Mouse (Mus musculus): ENCODE data around the gene Mchr1. TPM values are rescaled to one million over a fixed set of nuclear protein-coding genes. Genes with fewer than 3 reads are reported as not detected.
"Not testable (repeated sequence)": the region's sequence is repeated elsewhere in the genome, so short reads cannot be mapped to it uniquely, and the experiment has no call there.

Gene Mchr1
- total and polyA plus RNA-seq, 2 experiments from 2014 or later = 7.0 to 11.1 TPM

- ATAC-seq = no peak
- Histone ChIP-seq H3K9ac (replicated peaks; ENCODE audit: low read length) (no peak overlapping the region), H3K4me1 (ENCODE audit: insufficient read depth, low read length) (no peaks in the 10 kb centered on the region), H3K4me3 (ENCODE audit: low read length) (no peak overlapping the region), H3K27me3 (ENCODE audit: insufficient read depth, low read length) (no peaks in the 10 kb centered on the region), H3K9me3 (ENCODE audit: low read length) (no peaks in the 10 kb centered on the region), H3K27ac (no peak overlapping the region), H3K4me2 (ENCODE audit: low read depth, low read length) (no peak overlapping the region), H3K36me3 (ENCODE audit: insufficient read depth, low read length) (no peaks in the 10 kb centered on the region)
- no peak for TF ChIP-seq CTCF (IDR thresholded peaks at IDR 0.05; ENCODE audit: low read depth)
- WGBS = 73% methylated on average over 5 of the region's 5 CpGs
- peak; percentile 42 for DNase-seq (ENCODE audit: low spot score)
Measured at GRCm38 (mm10) chr15:81210496-81210895, 24.8 kb upstream of the Mchr1 start.

DNA sequence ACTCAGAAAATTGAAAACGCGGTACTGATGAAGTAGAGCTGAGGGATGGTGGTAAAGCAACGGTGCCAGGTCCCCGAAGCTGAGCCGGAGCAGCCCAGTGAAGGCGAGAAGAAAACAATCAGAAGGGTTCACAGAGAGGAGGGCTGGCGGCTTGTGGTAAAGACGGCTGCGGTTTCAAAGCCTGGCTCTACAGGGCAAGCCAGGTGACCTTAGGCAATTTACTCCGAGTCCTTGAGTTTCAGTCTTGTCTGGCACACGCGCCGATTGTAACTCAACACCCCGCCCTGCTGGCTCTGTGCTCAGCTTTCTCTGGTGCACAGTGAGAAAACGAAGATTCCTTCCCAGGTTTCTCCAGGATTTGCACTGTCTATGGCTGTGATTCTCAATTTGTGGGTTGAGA, 22.3 kb upstream of the Mchr1 start:
- Histone ChIP-seq H3K9me3 (ENCODE audit: low read length) (no peaks in the 10 kb centered on the region), H3K36me3 (ENCODE audit: insufficient read depth, low read length) (no peaks in the 10 kb centered on the region), H3K27ac (no peak overlapping the region), H3K4me3 (ENCODE audit: low read length) (no peak overlapping the region), H3K9ac (replicated peaks; ENCODE audit: low read length) (no peak overlapping the region), H3K4me2 (ENCODE audit: low read depth, low read length) (no peak overlapping the region), H3K4me1 (ENCODE audit: insufficient read depth, low read length) (no peaks in the 10 kb centered on the region), H3K27me3 (ENCODE audit: insufficient read depth, low read length) (no peaks in the 10 kb centered on the region)
- WGBS = 77% methylated on average over 15 of the region's 15 CpGs
- no peak for TF ChIP-seq CTCF (IDR thresholded peaks at IDR 0.05; ENCODE audit: low read depth)
- DNase-seq (ENCODE audit: low spot score) (no peak), ATAC-seq (no peak)

- H3K4me2 ChIP-seq (ENCODE audit: low read depth, low read length) = no peak overlapping the region
- no peaks in the 10 kb centered on the region for H3K27me3 ChIP-seq (ENCODE audit: insufficient read depth, low read length)
- WGBS = 79% methylated on average over 19 of the region's 19 CpGs
- H3K4me1 ChIP-seq (ENCODE audit: insufficient read depth, low read length) = no peaks in the 10 kb centered on the region
- TF ChIP-seq CTCF (IDR thresholded peaks at IDR 0.05; ENCODE audit: low read depth) = no peak
- H3K36me3 ChIP-seq (ENCODE audit: insufficient read depth, low read length) = no peaks in the 10 kb centered on the region
- ATAC-seq (no peak), DNase-seq (ENCODE audit: low spot score) (no peak)
- no peak overlapping the region for H3K4me3 ChIP-seq (ENCODE audit: low read length)
- H3K27ac ChIP-seq = no peak overlapping the region
- no peaks in the 10 kb centered on the region for H3K9me3 ChIP-seq (ENCODE audit: low read length)
- no peak overlapping the region for H3K9ac ChIP-seq (replicated peaks; ENCODE audit: low read length)
Measured at GRCm38 (mm10) chr15:81216906-81217653, 18.2 kb upstream of the Mchr1 start.

- Histone ChIP-seq H3K27me3 (ENCODE audit: insufficient read depth, low read length) (no peaks in the 10 kb centered on the region), H3K36me3 (ENCODE audit: insufficient read depth, low read length) (no peaks in the 10 kb centered on the region), H3K9ac (replicated peaks; ENCODE audit: low read length) (no peak overlapping the region), H3K4me1 (ENCODE audit: insufficient read depth, low read length) (no peaks in the 10 kb centered on the region), H3K4me2 (ENCODE audit: low read depth, low read length) (no peak overlapping the region), H3K27ac (no peak overlapping the region), H3K9me3 (ENCODE audit: low read length) (no peaks in the 10 kb centered on the region), H3K4me3 (ENCODE audit: low read length) (no peak overlapping the region)
- 81% methylated on average over 6 of the region's 6 CpGs for WGBS
- no peak for TF ChIP-seq CTCF (IDR thresholded peaks at IDR 0.05; ENCODE audit: low read depth)
- DNase-seq (ENCODE audit: low spot score) = no peak
- no peak for ATAC-seq
Measured at GRCm38 (mm10) chr15:81219054-81219453, 16.2 kb upstream of the Mchr1 start.

DNA sequence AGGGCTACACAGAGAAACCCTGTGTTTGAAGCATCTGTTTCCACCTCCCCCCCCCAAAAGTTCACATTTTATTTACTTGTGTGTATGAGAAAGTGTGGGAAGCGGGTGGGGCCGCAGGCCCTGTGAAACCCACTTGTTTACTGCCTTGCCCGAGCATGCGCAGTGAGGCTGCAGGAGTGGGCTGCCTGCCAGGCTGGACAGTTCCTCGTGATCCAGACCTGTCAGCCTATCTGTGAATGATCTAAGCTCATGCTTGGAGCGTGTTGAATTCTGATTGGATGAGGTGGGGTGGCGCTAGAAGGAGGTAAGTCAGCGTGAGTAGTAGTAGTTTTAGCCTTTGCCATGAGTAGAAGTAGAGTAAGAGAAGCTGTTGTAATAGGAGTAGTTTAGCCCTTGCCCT, 15.2 kb upstream of the Mchr1 start:
- H3K27me3 ChIP-seq (ENCODE audit: insufficient read depth, low read length); H3K4me3 ChIP-seq (ENCODE audit: low read length); H3K9ac ChIP-seq (replicated peaks; ENCODE audit: low read length); H3K27ac ChIP-seq; H3K4me2 ChIP-seq (ENCODE audit: low read depth, low read length); ATAC-seq; H3K9me3 ChIP-seq (ENCODE audit: low read length); DNase-seq (ENCODE audit: low spot score); H3K4me1 ChIP-seq (ENCODE audit: insufficient read depth, low read length); H3K36me3 ChIP-seq (ENCODE audit: insufficient read depth, low read length): not testable (repeated sequence)
- 69% methylated on average over 8 of the region's 8 CpGs for WGBS

DNA sequence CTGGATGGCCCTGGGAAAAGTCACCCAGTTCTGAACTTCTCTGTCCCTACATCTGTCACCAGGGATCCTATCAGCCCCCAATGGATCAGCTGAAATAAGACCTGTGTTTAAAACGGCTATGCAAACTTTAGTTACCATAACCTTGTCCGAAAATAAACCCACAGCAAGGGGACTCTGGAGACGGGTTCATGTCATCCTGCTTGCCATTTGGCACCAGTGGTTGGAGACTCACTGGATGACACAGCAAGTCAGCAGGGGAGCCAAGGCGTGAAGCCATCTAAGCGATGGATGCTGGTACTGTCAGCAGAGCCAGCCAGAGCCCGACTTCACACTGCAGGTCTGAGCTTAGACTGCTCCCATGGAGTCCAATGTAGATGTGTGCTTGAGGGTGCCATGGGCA, 13.9 kb upstream of the Mchr1 start:
- no peak for DNase-seq (ENCODE audit: low spot score)
- no peak for ATAC-seq
- Histone ChIP-seq H3K4me1 (ENCODE audit: insufficient read depth, low read length) (no peaks in the 10 kb centered on the region), H3K4me2 (ENCODE audit: low read depth, low read length) (no peak overlapping the region), H3K36me3 (ENCODE audit: insufficient read depth, low read length) (no peaks in the 10 kb centered on the region), H3K9ac (replicated peaks; ENCODE audit: low read length) (no peak overlapping the region), H3K4me3 (ENCODE audit: low read length) (no peak overlapping the region), H3K9me3 (ENCODE audit: low read length) (no peaks in the 10 kb centered on the region), H3K27ac (no peak overlapping the region), H3K27me3 (ENCODE audit: insufficient read depth, low read length) (no peaks in the 10 kb centered on the region)
- no peak for TF ChIP-seq CTCF (IDR thresholded peaks at IDR 0.05; ENCODE audit: low read depth)
- WGBS = 70% methylated on average over 6 of the region's 6 CpGs

GRCm38 (mm10) chr15:81225016-81225415, 10.3 kb upstream of the Mchr1 start:
- no peaks in the 10 kb centered on the region for H3K36me3 ChIP-seq (ENCODE audit: insufficient read depth, low read length)

More at GRCm38 (mm10) chr15:81225016-81225415, 10.3 kb upstream of the Mchr1 start:
- Histone ChIP-seq H3K9ac (replicated peaks; ENCODE audit: low read length) (no peak overlapping the region), H3K4me2 (ENCODE audit: low read depth, low read length) (no peak overlapping the region), H3K4me1 (ENCODE audit: insufficient read depth, low read length) (no peaks in the 10 kb centered on the region), H3K27ac (no peak overlapping the region), H3K4me3 (ENCODE audit: low read length) (no peak overlapping the region), H3K27me3 (ENCODE audit: insufficient read depth, low read length) (no peaks in the 10 kb centered on the region), H3K9me3 (ENCODE audit: low read length) (no peaks in the 10 kb centered on the region)
- no peak for ATAC-seq
- no peak for DNase-seq (ENCODE audit: low spot score)
- TF ChIP-seq CTCF (IDR thresholded peaks at IDR 0.05; ENCODE audit: low read depth) = no peak
- 94% methylated on average over 10 of the region's 10 CpGs for WGBS
